Mouse (Mus musculus) kidney, embryonic 16.5 days (tissue): ENCODE measurements around the gene Tbck. TPM values are rescaled to one million over a fixed set of nuclear protein-coding genes. Genes with fewer than 3 reads are reported as not detected.
A peak's percentile ranks its signal among the peaks of the same experiment; 100 is the strongest.

ENCODE experiments used
- ATAC-seq: fragments of 200-750 bp; cut with Nextera tagmentation; 2 replicates; pipeline ENCODE4 v1.8.0; 2017; ENCODE audit warnings: moderate TSS enrichment; ENCODE audit not compliant: low FRiP score, low TSS enrichment
- H3K27ac ChIP-seq: fragments of 300-500 bp; sonication (generic); 2 replicates; pipeline ENCODE4 v1.5.1; 2014; ENCODE audit warnings: low read length
- H3K27me3 ChIP-seq: fragments of 300-500 bp; sonication (generic); 2 replicates; pipeline ENCODE4 v1.6.1; 2014; ENCODE audit warnings: low read length, control low read depth, mixed read lengths; ENCODE audit not compliant: insufficient read depth
- H3K36me3 ChIP-seq: fragments of 300-500 bp; sonication (generic); 2 replicates; pipeline ENCODE4 v1.6.1; 2014; ENCODE audit warnings: low read length, control low read depth, mixed read lengths; ENCODE audit not compliant: insufficient read depth
- H3K4me1 ChIP-seq: fragments of 300-500 bp; sonication (generic); 2 replicates; pipeline ENCODE4 v1.6.1; 2014; ENCODE audit warnings: low read length, control low read depth, mixed read lengths; ENCODE audit not compliant: insufficient read depth
- H3K4me2 ChIP-seq: fragments of 300-500 bp; sonication (generic); replicated peaks from 2 replicates; pipeline ENCODE4 v1.6.1; 2014; ENCODE audit warnings: low read depth, low read length
- H3K4me3 ChIP-seq: fragments of 300-500 bp; sonication (generic); 2 replicates; pipeline ENCODE4 v1.5.1; 2014; ENCODE audit warnings: mild to moderate bottlenecking, low read length
- H3K9ac ChIP-seq: fragments of 300-500 bp; sonication (generic); replicated peaks from 2 replicates; pipeline ENCODE4 v1.6.1; 2014; ENCODE audit warnings: low read length
- H3K9me3 ChIP-seq: fragments of 300-500 bp; sonication (generic); 2 replicates; pipeline ENCODE4 v1.6.1; 2016; ENCODE audit warnings: low read length, control low read depth
- WGBS: fragments of 180-500 bp; shearing (Covaris S2); extraction: QIAGEN DNeasy Blood & Tissue Kit; methylation state at CpG from one replicate; pipeline ENCODE4 v1.1.7; 2014; 5-methylcytosine and 5-hydroxymethylcytosine counted together
- polyA plus RNA-seq: library from polyadenylated mRNA; unstranded; fragments of >200 nt; fragmentation: Nextera tagmentation; extraction: Ambion mirVana; gene quantifications from 2 replicates; pipeline ENCODE4 v1.2.1, GENCODE M21; 2015

The Tbck gene
- polyA plus RNA-seq, 1 experiment from 2014 or later, result 19.1 TPM

GRCm38 (mm10) chr3:132871318-132871904 lies 187.5 kb downstream of the Tbck start:
- H3K9me3 ChIP-seq, result no peaks in the 10 kb centered on the region
- H3K4me3 ChIP-seq, result no peak overlapping the region
- ATAC-seq, result no peak
- WGBS, result 62% methylated on average over 9 of the region's 9 CpGs
- H3K27ac ChIP-seq, result peak overlapping the region; percentile 66
- no peaks in the 10 kb centered on the region for H3K27me3 ChIP-seq
- no peak overlapping the region for H3K4me2 ChIP-seq
- H3K36me3 ChIP-seq, result no peaks in the 10 kb centered on the region
- no peak overlapping the region for H3K9ac ChIP-seq
- peaks cover 35% of the 10 kb centered on the region for H3K4me1 ChIP-seq

- Histone ChIP-seq H3K9ac (no peak overlapping the region), H3K9me3 (no peaks in the 10 kb centered on the region), H3K36me3 (no peaks in the 10 kb centered on the region), H3K4me1 (peaks cover 46% of the 10 kb centered on the region), H3K27me3 (no peaks in the 10 kb centered on the region), H3K27ac (no peak overlapping the region), H3K4me2 (no peak overlapping the region), H3K4me3 (no peak overlapping the region)
- WGBS, result 59% methylated on average over 6 of the region's 6 CpGs
- no peak for ATAC-seq
Measured at GRCm38 (mm10) chr3:132873251-132873650, 189.3 kb downstream of the Tbck start.

- H3K4me2 ChIP-seq, result peak overlapping the region; percentile 42
- H3K4me3 ChIP-seq, result peak overlapping the region; percentile 11; the same call in 1 of the 2 replicates
- peaks cover 31% of the 10 kb centered on the region for H3K4me1 ChIP-seq
- no peaks in the 10 kb centered on the region for H3K36me3 ChIP-seq
- no peak overlapping the region for H3K9ac ChIP-seq
- no peaks in the 10 kb centered on the region for H3K9me3 ChIP-seq
- peak; percentile 94 for ATAC-seq
- 32% methylated on average over 14 of the region's 14 CpGs for WGBS
- no peaks in the 10 kb centered on the region for H3K27me3 ChIP-seq
- H3K27ac ChIP-seq, result peak overlapping the region; percentile 91
Measured at GRCm38 (mm10) chr3:132876011-132876708, 192.2 kb downstream of the Tbck start.

- Histone ChIP-seq H3K9me3 (no peaks in the 10 kb centered on the region), H3K4me2 (no peak overlapping the region), H3K27me3 (no peaks in the 10 kb centered on the region), H3K9ac (0 out of 2 replicates have a peak overlapping the region, but pooled peaks have one; percentile 29), H3K27ac (peak overlapping the region; percentile 91), H3K4me3 (no peak overlapping the region), H3K36me3 (no peaks in the 10 kb centered on the region), H3K4me1 (peaks cover 31% of the 10 kb centered on the region)
- WGBS, result 55% methylated on average over 10 of the region's 10 CpGs
- ATAC-seq, result no peak
Measured at GRCm38 (mm10) chr3:132876933-132877676, 193.2 kb downstream of the Tbck start.

- H3K4me2 ChIP-seq, result no peak overlapping the region
- no peaks in the 10 kb centered on the region for H3K27me3 ChIP-seq
- H3K27ac ChIP-seq, result peak overlapping the region; percentile 67
- H3K4me3 ChIP-seq, result no peak overlapping the region
- H3K9ac ChIP-seq, result 0 out of 2 replicates have a peak overlapping the region, but pooled peaks have one; percentile 5
- peaks cover 30% of the 10 kb centered on the region for H3K4me1 ChIP-seq
- H3K9me3 ChIP-seq, result no peaks in the 10 kb centered on the region
- ATAC-seq, result no peak
- H3K36me3 ChIP-seq, result no peaks in the 10 kb centered on the region
- WGBS, result 80% methylated on average over 3 of the region's 3 CpGs
Measured at GRCm38 (mm10) chr3:132880361-132880760, 196.4 kb downstream of the Tbck start.

GRCm38 (mm10) chr3:132880826-132881225 lies 196.9 kb downstream of the Tbck start:
- Histone ChIP-seq H3K4me3 (no peak overlapping the region), H3K27me3 (no peaks in the 10 kb centered on the region), H3K9ac (0 out of 2 replicates have a peak overlapping the region, but pooled peaks have one; percentile 5), H3K4me2 (no peak overlapping the region), H3K27ac (peak overlapping the region; percentile 67), H3K9me3 (no peaks in the 10 kb centered on the region), H3K4me1 (peaks cover 25% of the 10 kb centered on the region), H3K36me3 (no peaks in the 10 kb centered on the region)
- WGBS, result 71% methylated on average over 9 of the region's 9 CpGs
- ATAC-seq, result no peak

- WGBS, result 62% methylated on average over 9 of the region's 9 CpGs
- peak; percentile 85 for ATAC-seq
Measured at GRCm38 (mm10) chr3:132883256-132883655, 199.3 kb downstream of the Tbck start.

GRCm38 (mm10) chr3:132884459-132884858 lies 200.5 kb downstream of the Tbck start:
- ATAC-seq, result peak; percentile 75
- 56% methylated on average over 10 of the region's 10 CpGs for WGBS
- Histone ChIP-seq H3K9me3 (no peaks in the 10 kb centered on the region), H3K27ac (peak overlapping the region; percentile 71), H3K4me1 (peaks cover 9% of the 10 kb centered on the region; the same call in 1 of the 2 replicates), H3K27me3 (no peaks in the 10 kb centered on the region), H3K4me3 (no peak overlapping the region), H3K36me3 (no peaks in the 10 kb centered on the region), H3K9ac (no peak overlapping the region), H3K4me2 (no peak overlapping the region)

More at GRCm38 (mm10) chr3:132883256-132883655, 199.3 kb downstream of the Tbck start:
- Histone ChIP-seq H3K27me3 (no peaks in the 10 kb centered on the region), H3K9me3 (no peaks in the 10 kb centered on the region), H3K4me1 (peaks cover 9% of the 10 kb centered on the region; the same call in 1 of the 2 replicates), H3K27ac (peak overlapping the region; percentile 89), H3K4me2 (no peak overlapping the region), H3K4me3 (no peak overlapping the region), H3K9ac (no peak overlapping the region), H3K36me3 (no peaks in the 10 kb centered on the region)

- Histone ChIP-seq H3K4me2 (no peak overlapping the region), H3K27ac (no peak overlapping the region), H3K9ac (no peak overlapping the region), H3K27me3 (no peaks in the 10 kb centered on the region), H3K4me1 (0 out of 2 replicates have a peak, but pooled peaks cover 3% of the 10 kb centered on the region), H3K9me3 (no peaks in the 10 kb centered on the region), H3K4me3 (no peak overlapping the region), H3K36me3 (peaks cover 13% of the 10 kb centered on the region)
- WGBS, result 91% methylated on average over 6 of the region's 6 CpGs
- ATAC-seq, result no peak
Measured at GRCm38 (mm10) chr3:132886419-132887050, 202.6 kb downstream of the Tbck start.
